Mouse (Mus musculus) brain, embryonic 18.5 days (tissue): Measurements from ENCODE around the gene Rsad2.
"Not testable (repeated sequence)": the region's sequence is repeated elsewhere in the genome, so short reads cannot be mapped to it uniquely, and the experiment has no call there.

Experiments used
- DNase-seq: peaks from one replicate; pipeline ENCODE4 v3.0.0-alpha.2; 2012; ENCODE audit warnings: low read depth, low spot score

The Rsad2 gene

DNA sequence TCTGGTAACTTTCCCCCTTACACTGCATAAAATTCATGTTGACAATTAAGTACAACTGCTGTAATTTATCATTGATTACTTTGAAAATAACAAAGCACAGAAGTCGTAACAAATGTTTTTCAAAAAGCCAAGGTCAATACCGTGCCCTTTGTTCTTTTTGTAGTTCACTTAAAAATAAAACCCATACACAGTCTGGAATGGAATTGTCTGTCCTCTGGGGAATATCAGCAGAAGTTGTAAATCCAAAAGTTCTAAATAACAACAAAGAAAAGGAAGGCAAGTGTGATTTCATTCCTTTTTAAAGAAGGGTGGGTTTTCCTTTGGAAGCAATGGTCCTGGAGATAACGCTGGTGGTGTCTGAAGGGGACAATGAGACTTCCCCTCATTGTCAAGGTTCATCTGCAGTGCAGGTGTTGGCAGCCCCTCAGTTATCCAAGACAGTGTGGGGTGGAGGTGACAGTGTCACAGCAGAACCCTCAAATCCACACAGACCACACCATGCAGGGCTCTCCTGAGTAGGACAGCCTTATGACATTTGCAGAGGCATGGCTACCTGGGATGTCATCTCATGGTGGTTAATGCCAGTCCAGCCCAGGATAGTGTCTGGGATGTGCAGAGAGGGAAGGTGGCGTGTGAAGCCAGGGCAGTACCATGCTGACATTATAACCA is 9.7 kb downstream of the Rsad2 start:
- DNase-seq: no peak

DNA sequence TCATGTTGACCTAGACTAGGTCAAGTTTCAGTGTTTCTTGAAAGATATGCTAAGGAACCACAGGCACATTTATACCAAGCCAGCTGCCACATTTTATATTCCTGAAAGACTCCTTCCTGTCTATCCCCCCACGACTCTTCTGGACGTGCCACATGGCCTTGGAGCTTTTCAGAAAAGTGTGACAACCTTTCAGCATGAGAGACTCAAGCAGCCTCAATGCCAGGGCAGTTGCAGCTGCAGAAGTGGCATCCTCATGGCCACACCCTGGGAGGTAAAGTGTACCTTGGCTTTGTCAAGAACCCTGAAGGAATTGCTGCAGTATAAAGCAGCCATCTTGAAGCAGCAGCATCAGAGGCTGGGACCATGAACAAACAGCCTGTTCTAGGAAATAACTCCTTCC is 11.7 kb downstream of the Rsad2 start:
- no peak for DNase-seq

DNA sequence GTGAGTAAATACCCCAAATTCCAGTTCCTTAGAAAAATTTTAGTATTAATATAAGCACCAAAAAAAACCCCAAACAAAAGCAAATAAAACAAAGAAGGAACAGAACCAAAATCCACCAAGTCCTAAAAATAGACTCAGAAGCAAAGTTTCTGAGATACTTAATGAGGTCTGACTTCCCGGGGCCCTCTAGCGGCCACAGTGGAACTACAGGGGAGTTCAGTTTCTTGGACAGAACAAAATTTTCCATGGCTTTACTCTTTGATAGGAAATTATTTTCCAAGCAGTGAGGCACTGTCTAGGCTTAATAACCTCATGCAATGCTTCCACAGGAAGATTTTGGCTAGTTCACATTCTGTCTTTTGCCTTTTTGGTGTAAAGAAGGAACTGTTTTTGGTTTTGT is 12.2 kb downstream of the Rsad2 start:
- no peak for DNase-seq

DNA sequence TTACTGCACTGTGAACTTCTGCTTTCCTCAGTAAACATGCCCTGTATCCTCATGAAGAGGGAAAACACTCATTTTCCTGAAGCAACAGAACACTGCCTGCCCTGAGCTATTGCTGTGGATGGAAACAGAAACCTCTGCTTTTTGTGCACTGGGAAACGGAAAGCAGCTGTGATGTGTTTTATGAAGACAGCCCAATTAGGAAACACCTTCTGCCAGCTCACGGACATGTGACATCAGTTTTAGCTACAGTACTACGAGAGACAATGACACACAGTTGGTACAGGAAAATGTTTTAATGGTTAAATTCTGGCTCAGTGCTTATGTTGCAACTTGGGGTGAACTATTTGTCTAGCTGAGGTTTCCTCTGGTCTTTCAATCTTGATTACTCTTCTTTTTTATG is 16.9 kb downstream of the Rsad2 start:
- DNase-seq: no peak

DNA sequence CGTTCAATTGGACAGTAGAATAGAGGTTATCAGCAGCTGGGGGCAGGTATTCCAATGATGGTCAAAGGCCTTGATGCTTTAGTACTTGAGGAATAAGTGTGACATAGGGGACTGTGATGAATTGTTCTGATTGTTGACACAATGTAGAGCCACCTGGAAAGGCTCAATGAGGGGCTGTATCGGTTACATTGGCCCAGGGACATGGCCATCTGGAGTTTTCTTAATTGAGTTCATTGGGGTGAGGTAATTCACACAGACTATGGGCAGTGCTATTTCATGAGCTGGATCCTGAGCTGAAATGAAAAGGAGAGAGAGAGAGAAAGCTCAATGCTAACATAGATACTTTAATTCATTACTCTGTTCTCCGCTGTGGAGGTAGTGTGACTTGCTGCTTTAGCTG is 18.3 kb downstream of the Rsad2 start:
- no peak for DNase-seq

DNA sequence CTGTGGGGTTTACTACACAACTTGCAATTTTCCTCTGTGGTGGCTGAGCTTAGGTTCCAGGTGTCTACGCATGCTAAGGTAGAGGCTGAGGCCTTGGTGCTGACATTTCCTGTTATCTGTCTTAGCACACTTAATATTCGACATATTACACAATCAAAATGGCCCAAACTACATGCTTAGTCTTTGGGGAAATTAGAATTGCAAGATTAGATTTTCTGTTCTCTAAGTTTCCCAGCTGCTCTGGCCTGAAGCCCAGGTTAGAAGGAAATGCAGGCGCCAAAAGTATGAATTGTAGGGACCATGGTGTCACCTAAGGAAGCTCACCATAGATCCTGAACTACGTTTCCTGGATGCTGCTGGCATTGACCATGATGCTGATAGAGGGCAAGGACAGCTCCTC is 19.9 kb downstream of the Rsad2 start:
- DNase-seq: no peak

DNA sequence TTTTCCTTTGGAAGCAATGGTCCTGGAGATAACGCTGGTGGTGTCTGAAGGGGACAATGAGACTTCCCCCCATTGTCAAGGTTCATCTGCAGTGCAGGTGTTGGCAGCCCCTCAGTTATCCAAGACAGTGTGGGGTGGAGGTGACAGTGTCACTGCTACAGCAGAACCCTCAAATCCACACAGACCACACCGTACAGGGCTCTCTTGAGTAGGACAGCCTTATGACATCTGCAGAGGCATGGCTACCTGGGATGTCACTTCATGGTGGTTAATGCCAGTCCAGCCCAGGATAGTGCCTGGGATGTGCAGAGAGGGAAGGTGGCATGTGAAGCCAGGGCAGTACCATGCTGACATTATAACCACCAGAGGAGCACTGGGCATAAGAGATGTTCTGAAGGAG is 27.5 kb downstream of the Rsad2 start:
- not testable (repeated sequence) for DNase-seq

DNA sequence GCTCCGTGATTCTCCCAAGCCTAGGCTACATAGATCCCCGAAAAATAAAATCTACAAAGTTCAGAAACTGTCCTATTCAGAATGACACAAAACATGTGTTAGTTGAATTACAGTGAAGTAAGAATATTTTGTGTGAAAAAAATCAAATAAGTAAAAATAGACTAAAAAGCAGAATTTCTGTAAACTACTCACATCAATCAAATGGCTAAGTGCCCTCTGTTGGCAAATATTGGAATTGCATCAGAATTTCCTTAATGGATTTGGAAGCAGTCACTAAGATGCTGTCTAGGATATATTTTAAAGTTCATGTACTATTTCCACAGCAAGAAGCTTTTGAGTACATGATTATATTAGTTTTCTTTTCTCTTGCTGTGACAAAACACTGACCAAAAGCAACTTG is 31.4 kb downstream of the Rsad2 start:
- no peak for DNase-seq

DNA sequence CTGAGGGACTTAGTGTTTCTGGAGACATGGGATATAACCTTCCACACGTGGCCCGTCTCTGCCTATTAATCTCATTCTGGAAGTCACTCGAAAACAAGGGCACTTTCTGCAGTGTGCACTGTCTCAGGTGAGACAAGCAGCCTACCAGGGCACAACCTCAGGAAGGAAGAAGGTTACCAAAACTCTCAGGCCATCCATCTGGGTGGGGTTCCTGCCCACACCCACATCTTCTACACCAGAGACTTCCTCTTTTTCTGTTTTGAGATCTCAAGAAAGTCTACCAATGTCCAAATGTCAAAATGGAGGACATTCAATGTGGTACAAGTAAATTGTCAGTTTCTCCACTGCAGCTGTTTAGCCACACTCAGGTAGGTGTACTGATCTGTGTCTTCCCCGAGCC is 37.9 kb downstream of the Rsad2 start:
- DNase-seq: no peak

DNA sequence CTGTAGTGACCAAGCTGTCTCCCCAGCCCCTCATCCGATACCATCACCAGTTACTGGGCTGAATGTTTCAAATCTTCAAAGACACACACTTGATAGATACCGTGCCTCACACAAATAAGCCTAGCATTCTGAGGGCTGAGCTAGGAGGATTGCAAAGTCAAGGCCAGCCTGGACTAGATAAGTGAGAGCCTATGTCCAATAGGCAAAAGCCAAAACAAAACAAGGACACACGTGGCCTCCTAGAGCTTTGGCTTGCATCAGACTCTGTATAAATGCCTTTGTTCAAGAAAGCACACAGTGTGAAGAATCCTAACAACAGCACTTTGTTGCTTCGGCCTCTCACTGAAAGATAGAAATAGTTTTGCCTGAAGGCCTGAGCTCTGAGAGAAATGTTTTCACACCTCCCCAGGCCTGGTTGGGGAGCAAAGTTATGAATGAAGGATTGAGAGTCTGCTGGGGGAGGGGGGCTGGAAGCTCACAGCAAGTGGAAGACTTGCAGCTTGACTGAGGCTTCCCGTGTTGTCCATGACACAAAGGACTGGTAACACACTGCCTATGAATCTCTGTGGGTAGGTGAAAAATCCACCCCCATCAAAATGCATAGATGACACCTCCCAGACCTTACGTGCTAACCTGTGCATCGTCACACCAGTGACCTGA is 39.5 kb downstream of the Rsad2 start:
- no peak for DNase-seq

DNA sequence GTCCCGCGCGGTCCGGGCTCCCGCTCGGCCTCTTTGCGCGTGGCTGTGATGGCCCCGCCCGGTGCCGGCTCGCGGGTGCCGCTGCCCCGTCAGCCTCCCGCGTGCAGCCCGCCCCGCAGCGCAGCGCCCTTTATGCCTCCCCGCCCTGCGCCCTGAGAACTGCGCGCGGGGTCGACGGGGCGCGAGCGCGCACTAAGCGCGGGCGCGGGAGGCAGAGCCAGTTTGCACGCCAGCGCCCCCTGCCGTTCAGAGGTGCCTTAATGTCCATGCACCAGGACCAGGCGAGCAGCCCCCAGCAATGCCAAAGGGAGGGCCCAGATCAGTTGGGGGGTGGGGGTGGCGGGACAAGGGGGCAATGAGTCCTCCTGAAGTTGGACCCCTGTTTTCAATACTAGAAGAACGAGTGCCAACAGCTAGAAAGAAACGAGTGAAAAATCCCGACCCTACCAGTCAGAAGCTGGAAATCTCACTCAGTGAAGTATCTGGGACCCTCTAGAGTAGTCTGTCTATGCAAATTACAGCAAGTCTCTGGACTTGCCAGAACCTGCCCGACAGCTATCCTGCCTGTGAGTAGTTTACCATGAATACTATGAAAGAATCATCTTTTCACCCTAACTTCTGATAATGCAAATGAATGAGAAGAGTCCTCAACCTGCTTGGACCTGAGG is 41.0 kb downstream of the Rsad2 start, which contains the start of gene Rnf144a:
Gene Rnf144a, minus strand, starts transcription at position 151 of the 668 bp plus-strand sequence.
- DNase-seq: peak; percentile 58

DNA sequence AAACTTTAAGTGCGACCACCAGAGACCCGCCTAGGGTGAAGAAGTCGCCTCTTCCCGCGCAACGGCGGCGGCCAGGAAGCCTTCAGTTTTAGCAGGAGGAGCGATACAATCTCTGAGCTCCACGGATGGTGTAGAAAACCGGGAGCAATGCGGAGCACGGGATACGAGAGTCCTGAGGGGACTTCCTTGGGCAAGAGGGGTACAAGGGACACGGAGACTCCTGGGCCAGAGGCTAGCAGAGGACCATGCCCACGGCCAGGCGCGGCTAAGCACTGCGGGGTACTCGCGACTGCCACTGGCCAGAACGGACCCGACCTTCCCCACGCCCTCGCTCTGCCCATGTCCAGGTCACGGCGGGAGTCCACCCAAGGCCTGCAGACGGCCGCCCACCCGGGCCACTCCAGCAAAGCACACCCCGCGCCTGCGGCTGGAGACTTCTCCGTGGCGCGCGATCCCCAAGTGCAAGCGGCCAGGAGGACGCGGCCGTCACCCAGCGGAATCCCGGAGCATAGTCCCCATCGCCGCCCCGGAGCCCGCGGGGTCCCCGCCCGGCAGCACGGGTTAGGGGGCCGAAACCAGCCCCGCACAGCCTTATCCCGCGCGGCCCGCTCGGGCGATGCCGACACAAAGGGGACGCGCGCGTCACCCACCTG is 41.7 kb downstream of the Rsad2 start:
- DNase-seq: no peak

DNA sequence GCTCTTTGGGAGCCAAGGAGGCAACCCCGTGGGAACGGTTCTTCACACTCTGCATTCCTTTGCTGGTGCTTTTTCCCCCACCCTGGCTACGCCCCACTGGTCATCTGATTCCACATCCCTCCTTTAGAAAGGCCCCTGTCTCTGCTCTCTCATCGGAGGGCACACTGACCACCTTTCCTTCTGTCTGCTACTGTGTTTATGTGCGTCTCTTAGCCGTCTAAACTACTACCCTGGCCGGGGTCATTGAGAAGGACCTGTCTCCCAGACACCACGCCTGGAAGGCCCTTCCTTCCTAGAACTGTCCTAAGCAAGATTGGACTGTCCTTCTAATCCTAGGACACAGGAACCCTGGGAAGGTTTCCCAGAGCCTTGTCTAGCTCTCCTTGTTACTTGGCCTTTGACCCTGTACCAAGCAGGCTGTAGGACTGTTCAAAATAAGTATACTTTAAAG is 42.3 kb downstream of the Rsad2 start:
- no peak for DNase-seq

DNA sequence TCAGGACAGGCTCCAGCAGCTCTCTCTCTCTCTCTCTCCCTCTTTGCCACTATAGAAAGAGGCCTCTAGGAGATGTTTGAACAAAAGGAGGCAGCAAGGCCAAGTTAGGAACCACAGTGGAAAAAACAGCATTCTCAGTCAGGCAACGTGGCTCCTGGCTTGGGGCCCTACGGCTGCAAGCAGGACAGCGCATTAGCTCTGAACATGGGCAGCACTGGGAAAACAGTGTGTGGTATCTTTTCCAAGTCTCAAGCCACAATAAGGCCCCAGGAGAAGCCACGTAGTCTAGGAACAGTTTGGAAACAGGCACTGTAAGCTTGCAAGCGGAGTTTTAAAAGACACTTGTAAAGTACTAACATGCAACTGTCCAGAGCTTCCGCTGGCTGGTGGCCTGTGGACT is 43.5 kb downstream of the Rsad2 start:
- DNase-seq: no peak

DNA sequence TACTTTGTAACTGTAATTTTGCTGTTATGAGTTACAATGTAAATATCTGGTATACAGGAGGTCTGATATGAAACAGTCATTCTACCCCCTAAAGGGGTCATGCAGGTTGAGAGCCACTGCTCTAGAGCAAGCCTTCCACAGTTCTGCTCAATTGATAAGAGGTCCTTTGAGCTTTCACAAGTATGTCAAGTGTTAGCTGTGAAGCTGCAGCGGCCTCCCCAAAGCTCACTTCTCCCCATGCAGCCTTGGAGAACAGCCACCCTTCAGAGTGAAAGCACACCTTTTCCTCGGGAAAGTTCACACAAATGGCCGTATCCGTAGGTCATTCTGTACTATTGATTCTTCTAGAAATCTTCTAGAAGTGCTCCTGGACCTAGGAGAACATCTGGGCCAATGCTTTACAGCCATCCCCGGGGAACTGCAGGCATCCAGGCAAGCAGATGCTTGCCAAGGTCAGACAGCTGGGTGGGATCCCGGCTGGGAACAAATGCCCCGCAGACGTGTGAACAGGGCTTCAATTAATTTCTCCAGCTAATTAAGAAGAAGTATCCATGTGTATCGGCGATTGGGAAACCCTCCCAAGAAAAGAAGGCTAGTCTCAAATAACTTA is 44.3 kb downstream of the Rsad2 start:
- no peak for DNase-seq

DNA sequence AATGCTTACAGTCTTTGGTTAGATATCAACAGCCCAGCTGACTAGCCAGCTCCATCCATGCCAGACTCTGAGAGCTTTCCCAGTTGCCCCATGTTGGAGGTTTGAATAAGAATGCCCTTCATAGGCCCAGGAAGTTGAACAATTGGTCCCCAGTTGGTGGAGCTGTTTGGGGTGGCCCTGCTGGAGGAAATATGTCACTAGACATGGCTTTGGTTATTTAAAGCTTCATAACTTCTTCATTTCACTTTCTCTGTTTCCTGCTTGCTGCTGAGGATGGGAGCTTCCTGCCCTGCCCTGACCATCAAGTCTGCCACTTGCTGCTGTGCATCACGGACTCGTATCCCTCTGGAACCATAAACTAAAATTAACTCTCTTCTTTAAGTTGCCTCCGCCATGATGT is 45.8 kb downstream of the Rsad2 start:
- no peak for DNase-seq

DNA sequence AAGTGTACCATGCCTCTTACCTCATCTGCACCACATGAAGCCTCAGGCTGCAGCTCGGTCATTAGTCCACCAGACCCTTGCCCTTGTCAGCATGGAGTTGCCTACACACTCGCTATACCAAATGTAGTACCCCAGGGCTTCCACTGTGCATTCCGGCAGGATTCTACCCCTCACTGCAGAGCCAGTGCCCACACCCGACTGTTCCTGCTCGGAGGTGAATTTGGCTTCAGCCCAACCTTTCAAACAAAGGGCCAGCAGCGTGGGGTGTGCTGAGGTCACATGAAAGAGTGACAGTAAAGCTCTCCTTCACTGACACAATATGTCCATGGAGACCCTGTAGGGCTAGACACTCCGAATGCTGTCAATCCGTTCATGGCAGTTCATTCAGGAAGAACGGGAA is 47.5 kb downstream of the Rsad2 start:
- no peak for DNase-seq

DNA sequence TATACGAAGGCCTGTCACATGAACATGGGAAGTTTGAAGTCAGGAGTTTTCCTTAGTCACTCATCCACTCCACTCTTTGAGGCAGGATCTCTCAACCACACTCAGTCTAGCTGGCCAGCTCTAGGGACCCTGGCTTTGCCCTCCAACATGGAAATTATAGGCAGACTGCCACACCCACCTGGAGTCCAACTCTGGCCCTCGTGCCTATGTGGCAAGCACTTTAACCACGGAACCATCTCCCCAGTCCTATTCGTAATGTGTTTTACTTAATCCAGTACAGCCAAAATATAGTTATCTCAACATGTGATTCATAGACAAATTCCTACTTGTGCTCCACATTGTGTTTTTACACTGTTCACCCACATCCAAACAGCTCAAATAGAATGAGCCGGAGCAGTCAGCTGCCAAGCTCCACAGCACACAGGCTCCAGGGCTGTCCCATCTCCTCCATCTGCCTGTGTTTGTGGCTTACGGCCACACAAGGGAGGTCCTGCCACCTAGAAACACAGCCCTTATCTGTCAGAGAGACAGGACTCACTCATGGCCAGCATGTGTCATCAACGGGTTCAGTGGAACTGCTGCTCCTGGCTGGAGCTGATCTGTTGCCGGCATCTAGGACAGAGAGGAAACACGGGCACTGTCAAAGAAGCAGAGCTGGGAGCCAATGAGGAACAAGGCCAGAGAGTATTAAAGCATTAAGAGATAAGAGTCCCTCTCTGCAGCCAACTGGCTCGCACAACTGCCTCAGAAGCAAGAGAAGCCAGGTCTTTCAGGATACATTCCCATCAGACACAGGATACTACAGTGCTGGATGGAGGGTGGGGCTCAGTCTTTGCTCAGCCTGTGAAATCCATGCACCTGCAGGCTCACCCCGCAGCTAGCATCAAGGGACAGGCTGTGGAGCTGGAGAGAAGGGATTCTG is 51.2 kb downstream of the Rsad2 start:
- no peak for DNase-seq

DNA sequence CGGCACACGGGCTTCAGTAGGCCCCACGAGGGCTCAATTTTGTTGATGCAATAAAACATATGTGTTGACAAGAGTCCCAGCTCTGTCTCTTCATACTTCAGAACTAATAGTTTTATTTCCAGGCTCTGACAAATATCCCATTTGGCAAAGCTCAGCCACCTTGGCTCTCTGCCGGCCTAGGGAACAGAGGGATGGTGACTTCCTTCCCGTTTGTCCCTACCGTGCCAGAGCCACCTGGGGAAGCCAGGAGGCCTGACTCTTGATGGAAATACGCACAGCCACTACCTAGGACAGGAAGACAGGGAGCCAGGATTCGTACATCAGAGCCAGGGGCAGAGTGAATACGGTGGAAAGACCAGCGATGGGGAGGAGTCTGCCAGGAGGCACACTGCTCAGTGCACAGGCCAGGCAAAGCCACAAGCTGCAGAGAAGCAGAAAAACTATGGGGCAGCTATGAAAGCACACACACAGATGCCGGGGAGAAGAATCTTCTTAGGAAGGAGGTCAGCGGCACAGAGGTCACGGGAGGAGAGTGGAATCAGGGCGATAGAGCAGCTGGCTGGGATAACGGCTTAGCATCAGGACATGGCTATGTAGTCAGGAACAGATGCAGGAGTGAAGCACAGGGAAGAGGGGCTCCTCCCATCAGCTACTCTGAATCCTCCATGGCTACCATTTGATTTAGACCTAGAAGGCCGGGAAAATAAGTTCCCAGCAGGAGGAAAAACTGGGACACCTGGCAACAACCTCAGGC is 52.7 kb downstream of the Rsad2 start:
- DNase-seq: no peak
